Mouse (Mus musculus): ENCODE data around the gene Alb. TPM values are rescaled to one million over a fixed set of nuclear protein-coding genes. Genes with fewer than 3 reads are reported as not detected.

The Alb gene
- polyA plus RNA-seq (2014; fragmentation: Nextera tagmentation; extraction: Ambion mirVana), result not detected in 2 replicates

DNA sequence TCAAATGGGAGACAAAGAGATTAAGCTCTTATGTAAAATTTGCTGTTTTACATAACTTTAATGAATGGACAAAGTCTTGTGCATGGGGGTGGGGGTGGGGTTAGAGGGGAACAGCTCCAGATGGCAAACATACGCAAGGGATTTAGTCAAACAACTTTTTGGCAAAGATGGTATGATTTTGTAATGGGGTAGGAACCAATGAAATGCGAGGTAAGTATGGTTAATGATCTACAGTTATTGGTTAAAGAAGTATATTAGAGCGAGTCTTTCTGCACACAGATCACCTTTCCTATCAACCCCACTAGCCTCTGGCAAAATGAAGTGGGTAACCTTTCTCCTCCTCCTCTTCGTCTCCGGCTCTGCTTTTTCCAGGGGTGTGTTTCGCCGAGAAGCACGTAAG lies at the start of gene Alb:
Alb (plus strand) TSS at position 279 of the 400 bp plus-strand sequence.
- ATAC-seq (replicated peaks; ENCODE audit: low FRiP score) (no peak), DNase-seq (ENCODE audit: low spot score) (no peak)
- WGBS, result 94% methylated on average over 8 of the region's 8 CpGs
- Histone ChIP-seq H3K4me1 (replicated peaks; ENCODE audit: control insufficient read depth, insufficient read depth, low read length) (no peaks in the 10 kb centered on the region), H3K4me2 (ENCODE audit: low read depth, low read length, severe bottlenecking) (no peak within 1 kb of the TSS), H3K27me3 (ENCODE audit: control insufficient read depth, insufficient read depth, low read length) (no peaks in the 10 kb centered on the region), H3K27ac (ENCODE audit: low read depth, low read length) (no peak within 1 kb of the TSS), H3K9ac (ENCODE audit: low read length) (no peak within 1 kb of the TSS), H3K9me3 (ENCODE audit: control insufficient read depth, low read length) (no peaks in the 10 kb centered on the region), H3K4me3 (ENCODE audit: low read depth, low read length) (no peak within 1 kb of the TSS), H3K36me3 (ENCODE audit: control insufficient read depth, insufficient read depth, low read length) (no peaks in the 10 kb centered on the region)

DNA sequence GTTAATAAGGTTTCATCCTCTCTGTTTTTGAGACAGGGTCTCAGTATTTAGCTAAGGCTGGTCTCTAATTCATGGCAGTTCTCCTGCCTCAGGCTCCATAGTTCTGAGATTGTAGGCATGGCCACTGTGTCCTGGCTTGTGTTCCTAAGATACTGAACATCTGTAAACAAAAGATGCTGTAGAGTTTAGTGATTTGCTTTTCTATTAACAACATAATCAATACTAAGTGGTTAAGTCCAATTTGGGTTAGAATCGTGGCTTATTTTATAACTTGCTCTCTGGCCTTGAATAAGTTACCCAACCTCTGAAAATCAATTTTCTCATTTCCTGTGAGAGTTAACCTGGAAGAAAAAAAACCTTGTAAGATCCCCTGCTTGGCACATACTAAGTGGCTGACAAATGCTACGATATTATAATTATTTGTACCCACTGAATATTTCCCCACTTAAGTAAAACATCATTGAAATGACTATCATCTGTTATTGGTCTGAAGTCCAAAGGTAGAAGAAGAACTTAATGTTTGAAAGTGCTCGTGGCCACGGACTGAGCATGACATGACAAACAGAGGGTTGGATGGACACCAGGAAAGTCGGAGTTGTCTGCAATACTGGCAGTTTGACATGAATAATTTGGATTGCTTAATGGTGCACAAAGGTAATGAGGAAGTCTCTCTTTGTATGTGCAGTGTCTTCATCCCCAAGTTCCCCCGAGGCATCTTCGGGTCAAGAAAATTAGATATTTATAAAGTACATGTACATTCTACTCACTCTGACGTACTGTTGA lies 46.4 kb upstream of the Alb start:
- no peak for ATAC-seq (replicated peaks; ENCODE audit: low FRiP score)
- Histone ChIP-seq H3K4me3 (ENCODE audit: low read depth, low read length) (no peak overlapping the region), H3K4me2 (ENCODE audit: low read depth, low read length, severe bottlenecking) (no peak overlapping the region), H3K27ac (ENCODE audit: low read depth, low read length) (no peak overlapping the region), H3K9me3 (ENCODE audit: control insufficient read depth, low read length) (no peaks in the 10 kb centered on the region), H3K4me1 (replicated peaks; ENCODE audit: control insufficient read depth, insufficient read depth, low read length) (no peaks in the 10 kb centered on the region), H3K36me3 (ENCODE audit: control insufficient read depth, insufficient read depth, low read length) (no peaks in the 10 kb centered on the region), H3K9ac (ENCODE audit: low read length) (no peak overlapping the region), H3K27me3 (ENCODE audit: control insufficient read depth, insufficient read depth, low read length) (no peaks in the 10 kb centered on the region)
- 83% methylated on average over 8 of the region's 8 CpGs for WGBS
- no peak for DNase-seq (ENCODE audit: low spot score)

DNA sequence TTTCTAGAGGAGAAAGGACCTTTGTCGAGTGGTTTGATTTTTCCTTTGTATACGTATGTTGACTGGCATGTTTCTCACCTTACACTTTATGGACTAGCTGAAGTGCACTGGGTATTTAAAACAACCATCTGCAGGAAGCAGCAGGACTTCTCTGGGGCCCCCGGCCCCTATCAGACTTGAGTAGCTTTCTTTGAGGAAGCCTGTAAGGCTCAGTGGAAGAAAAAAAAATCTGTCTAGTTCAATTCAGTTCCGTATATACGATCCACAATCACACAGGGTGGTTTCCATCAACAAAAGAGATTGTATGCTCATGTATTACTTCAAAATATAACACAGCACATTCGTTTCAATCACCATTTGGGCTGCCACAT lies 45.8 kb upstream of the Alb start:
- Histone ChIP-seq H3K4me2 (ENCODE audit: low read depth, low read length, severe bottlenecking) (no peak overlapping the region), H3K9me3 (ENCODE audit: control insufficient read depth, low read length) (no peaks in the 10 kb centered on the region), H3K4me3 (ENCODE audit: low read depth, low read length) (no peak overlapping the region), H3K27ac (ENCODE audit: low read depth, low read length) (no peak overlapping the region), H3K36me3 (ENCODE audit: control insufficient read depth, insufficient read depth, low read length) (no peaks in the 10 kb centered on the region), H3K4me1 (replicated peaks; ENCODE audit: control insufficient read depth, insufficient read depth, low read length) (no peaks in the 10 kb centered on the region), H3K27me3 (ENCODE audit: control insufficient read depth, insufficient read depth, low read length) (no peaks in the 10 kb centered on the region), H3K9ac (ENCODE audit: low read length) (no peak overlapping the region)
- 66% methylated on average over 6 of the region's 6 CpGs for WGBS
- ATAC-seq (replicated peaks; ENCODE audit: low FRiP score) (no peak), DNase-seq (ENCODE audit: low spot score) (no peak)

DNA sequence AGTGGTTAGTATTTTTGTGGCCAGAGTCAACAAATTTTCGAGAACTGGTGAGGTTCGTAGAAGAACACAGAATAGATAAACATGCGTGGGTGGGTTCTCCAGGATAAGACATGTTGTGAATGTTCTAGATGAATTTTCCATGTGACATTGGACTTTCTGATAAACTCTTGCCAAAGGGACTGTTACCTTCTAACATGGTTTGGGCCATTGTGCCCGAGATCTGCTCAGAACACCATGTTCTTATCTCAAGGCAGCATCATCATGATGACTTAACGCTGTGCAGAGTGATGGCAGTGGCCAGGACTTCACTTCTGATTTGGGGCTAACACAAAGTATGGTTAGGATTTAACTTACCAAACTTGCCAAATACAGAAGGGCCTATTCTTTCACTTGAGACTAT lies 36.1 kb upstream of the Alb start:
- Histone ChIP-seq H3K9me3 (ENCODE audit: control insufficient read depth, low read length) (no peaks in the 10 kb centered on the region), H3K4me3 (ENCODE audit: low read depth, low read length) (no peak overlapping the region), H3K27ac (ENCODE audit: low read depth, low read length) (no peak overlapping the region), H3K4me1 (replicated peaks; ENCODE audit: control insufficient read depth, insufficient read depth, low read length) (no peaks in the 10 kb centered on the region), H3K36me3 (ENCODE audit: control insufficient read depth, insufficient read depth, low read length) (no peaks in the 10 kb centered on the region), H3K9ac (ENCODE audit: low read length) (no peak overlapping the region), H3K4me2 (ENCODE audit: low read depth, low read length, severe bottlenecking) (no peak overlapping the region), H3K27me3 (ENCODE audit: control insufficient read depth, insufficient read depth, low read length) (no peaks in the 10 kb centered on the region)
- ATAC-seq (replicated peaks; ENCODE audit: low FRiP score), result no peak
- WGBS, result 88% methylated on average over 5 of the region's 5 CpGs
- no peak for DNase-seq (ENCODE audit: low spot score)

DNA sequence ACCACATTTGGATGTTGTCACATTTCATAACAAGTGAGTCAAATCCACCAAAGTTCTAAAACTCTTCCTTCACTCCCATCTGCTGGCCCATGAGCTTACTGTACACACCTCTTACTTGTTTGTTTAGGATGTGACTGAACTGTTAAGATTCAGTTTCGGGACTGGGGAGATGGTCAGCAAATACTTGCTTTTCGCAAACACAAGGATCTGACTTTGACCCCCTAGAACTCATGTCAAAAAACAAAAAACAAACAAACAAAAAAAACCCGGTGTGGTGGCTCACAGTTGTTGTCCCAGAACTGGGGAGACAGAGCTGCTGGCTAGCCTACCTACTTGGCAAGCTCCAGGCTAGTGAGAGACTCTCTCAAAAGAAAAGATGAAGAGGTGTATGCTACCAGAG lies 35.5 kb upstream of the Alb start:
- Histone ChIP-seq H3K4me1 (replicated peaks; ENCODE audit: control insufficient read depth, insufficient read depth, low read length) (no peaks in the 10 kb centered on the region), H3K4me2 (ENCODE audit: low read depth, low read length, severe bottlenecking) (no peak overlapping the region), H3K36me3 (ENCODE audit: control insufficient read depth, insufficient read depth, low read length) (no peaks in the 10 kb centered on the region), H3K9ac (ENCODE audit: low read length) (no peak overlapping the region), H3K27ac (ENCODE audit: low read depth, low read length) (no peak overlapping the region), H3K4me3 (ENCODE audit: low read depth, low read length) (no peak overlapping the region), H3K9me3 (ENCODE audit: control insufficient read depth, low read length) (no peaks in the 10 kb centered on the region), H3K27me3 (ENCODE audit: control insufficient read depth, insufficient read depth, low read length) (no peaks in the 10 kb centered on the region)
- ATAC-seq (replicated peaks; ENCODE audit: low FRiP score), result no peak
- 89% methylated on average over 3 of the region's 3 CpGs for WGBS
- no peak for DNase-seq (ENCODE audit: low spot score)

- Histone ChIP-seq H3K4me2 (ENCODE audit: low read depth, low read length, severe bottlenecking) (no peak overlapping the region), H3K4me3 (ENCODE audit: low read depth, low read length) (no peak overlapping the region), H3K27me3 (ENCODE audit: control insufficient read depth, insufficient read depth, low read length) (no peaks in the 10 kb centered on the region), H3K27ac (ENCODE audit: low read depth, low read length) (no peak overlapping the region), H3K36me3 (ENCODE audit: control insufficient read depth, insufficient read depth, low read length) (no peaks in the 10 kb centered on the region), H3K9me3 (ENCODE audit: control insufficient read depth, low read length) (no peaks in the 10 kb centered on the region), H3K4me1 (replicated peaks; ENCODE audit: control insufficient read depth, insufficient read depth, low read length) (no peaks in the 10 kb centered on the region), H3K9ac (ENCODE audit: low read length) (no peak overlapping the region)
- WGBS, result 87% methylated on average over 9 of the region's 9 CpGs
- ATAC-seq (replicated peaks; ENCODE audit: low FRiP score) (no peak), DNase-seq (ENCODE audit: low spot score) (no peak)
These were observed 29.6 kb upstream of the Alb start for GRCm38 (mm10) chr5:90431053-90431452.

GRCm38 (mm10) chr5:90439157-90439556 lies 21.5 kb upstream of the Alb start:
- no peak overlapping the region for H3K9ac ChIP-seq (ENCODE audit: low read length)
- 85% methylated on average over 4 of the region's 4 CpGs for WGBS
- no peaks in the 10 kb centered on the region for H3K27me3 ChIP-seq (ENCODE audit: control insufficient read depth, insufficient read depth, low read length)
- H3K4me3 ChIP-seq (ENCODE audit: low read depth, low read length), result no peak overlapping the region
- DNase-seq (ENCODE audit: low spot score) (no peak), ATAC-seq (replicated peaks; ENCODE audit: low FRiP score) (no peak)
- no peak overlapping the region for H3K27ac ChIP-seq (ENCODE audit: low read depth, low read length)
- no peaks in the 10 kb centered on the region for H3K36me3 ChIP-seq (ENCODE audit: control insufficient read depth, insufficient read depth, low read length)
- no peaks in the 10 kb centered on the region for H3K9me3 ChIP-seq (ENCODE audit: control insufficient read depth, low read length)
- no peaks in the 10 kb centered on the region for H3K4me1 ChIP-seq (replicated peaks; ENCODE audit: control insufficient read depth, insufficient read depth, low read length)
- H3K4me2 ChIP-seq (ENCODE audit: low read depth, low read length, severe bottlenecking), result no peak overlapping the region

DNA sequence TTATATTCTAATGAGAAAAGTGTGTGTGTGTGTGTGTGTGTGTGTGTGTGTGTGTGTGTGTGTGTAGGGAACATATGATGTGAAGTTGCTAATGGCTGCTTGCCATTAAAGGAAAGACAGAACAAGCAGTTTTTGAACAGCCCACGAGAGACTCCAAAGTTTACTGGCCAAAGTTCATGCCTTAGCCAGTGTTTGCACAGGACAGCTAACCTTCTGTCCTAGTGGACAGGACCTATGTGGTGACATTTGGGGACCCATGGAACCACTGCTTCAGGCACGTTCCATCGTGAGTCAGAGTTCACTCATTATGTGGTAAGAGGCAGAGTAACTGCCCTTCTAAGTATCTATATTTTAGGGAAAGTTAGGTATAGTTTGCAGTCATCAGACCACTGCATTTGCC lies 13.1 kb upstream of the Alb start:
- H3K27me3 ChIP-seq (ENCODE audit: control insufficient read depth, insufficient read depth, low read length), result no peaks in the 10 kb centered on the region
- no peak overlapping the region for H3K27ac ChIP-seq (ENCODE audit: low read depth, low read length)
- ATAC-seq (replicated peaks; ENCODE audit: low FRiP score), result no peak
- H3K9ac ChIP-seq (ENCODE audit: low read length), result no peak overlapping the region
- no peak for DNase-seq (ENCODE audit: low spot score)
- no peaks in the 10 kb centered on the region for H3K36me3 ChIP-seq (ENCODE audit: control insufficient read depth, insufficient read depth, low read length)
- 88% methylated on average over 3 of the region's 3 CpGs for WGBS
- no peak overlapping the region for H3K4me2 ChIP-seq (ENCODE audit: low read depth, low read length, severe bottlenecking)
- no peaks in the 10 kb centered on the region for H3K9me3 ChIP-seq (ENCODE audit: control insufficient read depth, low read length)
- H3K4me1 ChIP-seq (replicated peaks; ENCODE audit: control insufficient read depth, insufficient read depth, low read length), result no peaks in the 10 kb centered on the region
- H3K4me3 ChIP-seq (ENCODE audit: low read depth, low read length), result no peak overlapping the region

GRCm38 (mm10) chr5:90449961-90450360 lies 10.7 kb upstream of the Alb start:
- ATAC-seq (replicated peaks; ENCODE audit: low FRiP score) (no peak), DNase-seq (ENCODE audit: low spot score) (no peak)
- no peak overlapping the region for H3K4me2 ChIP-seq (ENCODE audit: low read depth, low read length, severe bottlenecking)
- 84% methylated on average over 5 of the region's 5 CpGs for WGBS
- H3K36me3 ChIP-seq (ENCODE audit: control insufficient read depth, insufficient read depth, low read length), result no peaks in the 10 kb centered on the region
- H3K9me3 ChIP-seq (ENCODE audit: control insufficient read depth, low read length), result no peaks in the 10 kb centered on the region
- H3K4me3 ChIP-seq (ENCODE audit: low read depth, low read length), result no peak overlapping the region
- no peak overlapping the region for H3K9ac ChIP-seq (ENCODE audit: low read length)
- no peaks in the 10 kb centered on the region for H3K4me1 ChIP-seq (replicated peaks; ENCODE audit: control insufficient read depth, insufficient read depth, low read length)
- H3K27ac ChIP-seq (ENCODE audit: low read depth, low read length), result no peak overlapping the region
- H3K27me3 ChIP-seq (ENCODE audit: control insufficient read depth, insufficient read depth, low read length), result no peaks in the 10 kb centered on the region

Data from forebrain, embryonic 11.5 days (tissue).